Mouse (Mus musculus): ENCODE measurements around the gene Hecw1.

Gene Hecw1

GRCm38 (mm10) chr13:14522906-14523269 is at the start of gene Hecw1:
Hecw1 (minus strand) TSS chr13:14523228.
- peak; percentile 68 for DNase-seq

- DNase-seq = no peak
Measured at GRCm38 (mm10) chr13:14561336-14561735, 38.3 kb upstream of the Hecw1 start.

- no peak for DNase-seq
Measured at GRCm38 (mm10) chr13:14552628-14553027, 29.6 kb upstream of the Hecw1 start.

- DNase-seq = no peak
Measured at GRCm38 (mm10) chr13:14542860-14543259, 19.8 kb upstream of the Hecw1 start.

GRCm38 (mm10) chr13:14522128-14522905 is 711 bp downstream of the Hecw1 start:
- peak; percentile 76 for DNase-seq

- peak; percentile 30 for DNase-seq
Measured at GRCm38 (mm10) chr13:14521746-14522127, 1.3 kb downstream of the Hecw1 start.

GRCm38 (mm10) chr13:14519605-14520004 is 3.4 kb downstream of the Hecw1 start:
- DNase-seq = no peak

- DNase-seq = no peak
Measured at GRCm38 (mm10) chr13:14517478-14517877, 5.5 kb downstream of the Hecw1 start.

GRCm38 (mm10) chr13:14515106-14515505 is 7.9 kb downstream of the Hecw1 start:
- DNase-seq = no peak

GRCm38 (mm10) chr13:14513934-14514333 is 9.1 kb downstream of the Hecw1 start:
- no peak for DNase-seq

- DNase-seq = no peak
Measured at GRCm38 (mm10) chr13:14506765-14507164, 16.3 kb downstream of the Hecw1 start.

GRCm38 (mm10) chr13:14500251-14500650 is 22.8 kb downstream of the Hecw1 start:
- DNase-seq = no peak

- DNase-seq = no peak
Measured at GRCm38 (mm10) chr13:14498780-14499179, 24.2 kb downstream of the Hecw1 start.

GRCm38 (mm10) chr13:14496954-14497353 is 26.1 kb downstream of the Hecw1 start:
- no peak for DNase-seq

- no peak for DNase-seq
Measured at GRCm38 (mm10) chr13:14487812-14488211, 35.2 kb downstream of the Hecw1 start.

- no peak for DNase-seq
Measured at GRCm38 (mm10) chr13:14471121-14471520, 51.9 kb downstream of the Hecw1 start.

GRCm38 (mm10) chr13:14467517-14467916 is 55.5 kb downstream of the Hecw1 start:
- no peak for DNase-seq

- no peak for DNase-seq
Measured at GRCm38 (mm10) chr13:14461036-14461435, 62.0 kb downstream of the Hecw1 start.

GRCm38 (mm10) chr13:14457043-14457442 is 66.0 kb downstream of the Hecw1 start:
- no peak for DNase-seq

- no peak for DNase-seq
Measured at GRCm38 (mm10) chr13:14439540-14439939, 83.5 kb downstream of the Hecw1 start.

- DNase-seq = no peak
Measured at GRCm38 (mm10) chr13:14428845-14429553, 94.0 kb downstream of the Hecw1 start.

- no peak for DNase-seq
Measured at GRCm38 (mm10) chr13:14424836-14425235, 98.2 kb downstream of the Hecw1 start.

GRCm38 (mm10) chr13:14413405-14413804 is 109.6 kb downstream of the Hecw1 start:
- DNase-seq = no peak

GRCm38 (mm10) chr13:14374470-14374869 is 148.6 kb downstream of the Hecw1 start:
- DNase-seq = no peak
